Mouse (Mus musculus): ENCODE data around the gene Sit1. TPM values are rescaled to one million over a fixed set of nuclear protein-coding genes. Genes with fewer than 3 reads are reported as not detected.

The Sit1 gene
- polyA plus RNA-seq (2017; shearing (Covaris generic)) = 100 to 1,000 TPM; 142 to 164 (median 156) TPM

- ATAC-seq = peak; percentile 73
These were observed at the start of gene Sit1 for GRCm38 (mm10) chr4:43483535-43484091. Gene Sit1 (minus strand): TSS chr4:43483734.

- ATAC-seq = no peak
These were observed 49.7 kb upstream of the Sit1 start for GRCm38 (mm10) chr4:43533270-43533669.

GRCm38 (mm10) chr4:43530581-43530980 lies 47.0 kb upstream of the Sit1 start:
- peak; percentile 83 for ATAC-seq

GRCm38 (mm10) chr4:43530081-43530501 lies 46.6 kb upstream of the Sit1 start:
- no peak for ATAC-seq

- ATAC-seq = no peak
These were observed 45.0 kb upstream of the Sit1 start for GRCm38 (mm10) chr4:43528487-43528886.

- no peak for ATAC-seq
These were observed 44.3 kb upstream of the Sit1 start for GRCm38 (mm10) chr4:43527880-43528279.

- peak; percentile 84 for ATAC-seq
These were observed 36.4 kb upstream of the Sit1 start for GRCm38 (mm10) chr4:43519956-43520355.

GRCm38 (mm10) chr4:43519551-43519950 lies 36.0 kb upstream of the Sit1 start:
- ATAC-seq = no peak

GRCm38 (mm10) chr4:43515764-43516708 lies 32.5 kb upstream of the Sit1 start:
- ATAC-seq = no peak

GRCm38 (mm10) chr4:43513791-43514190 lies 30.3 kb upstream of the Sit1 start:
- ATAC-seq = no peak

- no peak for ATAC-seq
These were observed 29.8 kb upstream of the Sit1 start for GRCm38 (mm10) chr4:43513300-43513699.

- ATAC-seq = no peak
These were observed 29.1 kb upstream of the Sit1 start for GRCm38 (mm10) chr4:43512653-43513052.

GRCm38 (mm10) chr4:43511675-43512454 lies 28.3 kb upstream of the Sit1 start:
- ATAC-seq = no peak

- no peak for ATAC-seq
These were observed 25.6 kb upstream of the Sit1 start for GRCm38 (mm10) chr4:43509109-43509508.

GRCm38 (mm10) chr4:43508666-43508997 lies 25.1 kb upstream of the Sit1 start:
- peak; percentile 98 for ATAC-seq

- ATAC-seq = no peak
These were observed 24.6 kb upstream of the Sit1 start for GRCm38 (mm10) chr4:43507938-43508665.

- ATAC-seq = no peak
These were observed 23.1 kb upstream of the Sit1 start, which contains the start of gene Car9 for GRCm38 (mm10) chr4:43506536-43507185. Gene Car9 (plus strand): TSS chr4:43506966.

GRCm38 (mm10) chr4:43506074-43506473 lies 22.5 kb upstream of the Sit1 start:
- no peak for ATAC-seq

GRCm38 (mm10) chr4:43504269-43504668 lies 20.7 kb upstream of the Sit1 start:
- no peak for ATAC-seq

GRCm38 (mm10) chr4:43503506-43503905 lies 20.0 kb upstream of the Sit1 start:
- no peak for ATAC-seq

GRCm38 (mm10) chr4:43503041-43503440 lies 19.5 kb upstream of the Sit1 start:
- no peak for ATAC-seq

All from inflammation-experienced regulatory T-cells, adult 6 months (primary cell).